Mouse (Mus musculus) ES-Bruce4 (cell line): ENCODE data around the gene Bbs10.

ENCODE experiments used
- CTCF ChIP-seq: IDR thresholded peaks from one replicate; pipeline ENCODE4 v1.8.1; 2011; ENCODE audit warnings: low read depth, low read length
- EP300 ChIP-seq: IDR thresholded peaks from 2 replicates; pipeline ENCODE4 v1.6.1; 2011; ENCODE audit warnings: low read depth, low read length; ENCODE audit not compliant: insufficient read depth
- POLR2A ChIP-seq: IDR thresholded peaks from one replicate; pipeline ENCODE4 v1.8.1; 2011; ENCODE audit warnings: low read length; ENCODE audit not compliant: insufficient read depth

DNA sequence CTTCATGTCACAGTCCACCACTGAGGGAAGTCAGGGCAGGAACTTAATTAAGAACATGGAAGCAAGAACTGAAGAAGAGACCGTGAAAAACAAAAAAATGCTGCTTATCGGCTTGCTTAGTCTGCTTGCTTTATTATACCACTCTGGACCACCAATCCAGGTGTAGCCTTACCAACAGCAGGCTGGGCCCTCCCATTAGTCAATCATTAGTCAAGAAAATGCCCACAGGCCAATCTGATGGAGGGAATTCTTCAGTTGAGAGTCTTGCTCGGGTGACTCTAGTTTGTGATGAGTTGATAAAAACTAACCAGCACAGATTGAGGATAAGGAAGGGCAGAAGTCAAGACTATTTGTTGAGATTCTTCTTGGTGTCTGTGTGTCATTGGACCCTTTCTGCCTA, 40.2 kb upstream of the Bbs10 start:
- TF ChIP-seq EP300 (no peak), CTCF (no peak), POLR2A (no peak)
